Mouse (Mus musculus): ENCODE measurements around the gene Slc24a4. TPM values are rescaled to one million over a fixed set of nuclear protein-coding genes. Genes with fewer than 3 reads are reported as not detected.

Slc24a4 gene
- total and polyA plus RNA-seq, 3 experiments: 0.50 to 1.3 (median 0.98) TPM

DNA sequence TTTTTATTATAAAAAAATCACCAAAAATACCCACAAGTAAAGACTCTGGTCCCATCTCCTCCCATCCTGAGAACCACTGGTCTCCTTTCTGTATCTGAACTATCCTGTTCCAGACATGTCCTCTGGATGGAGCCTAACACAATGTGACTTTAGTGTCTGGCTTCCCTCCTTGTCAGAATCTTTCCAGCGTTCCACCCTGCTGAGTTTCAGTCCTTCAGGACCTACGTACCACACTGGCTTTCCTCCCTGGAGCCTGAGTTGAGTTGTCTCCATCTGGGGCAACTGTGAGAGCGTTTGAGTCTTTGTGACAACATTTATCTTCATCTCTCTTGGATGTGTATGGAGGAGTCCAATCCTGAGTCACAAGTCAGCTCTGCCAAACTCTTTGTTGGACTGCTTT lies 123.5 kb downstream of the Slc24a4 start:
- no peaks in the 10 kb centered on the region for H3K27me3 ChIP-seq (ENCODE audit: control insufficient read depth, insufficient read depth, low read length)
- intact Hi-C loops (cut with DNase I): loop anchor here (10.0 kb wide), 1 partner anchor 213 kb away; the partner anchor contains the start of gene Golga5
- TF ChIP-seq POLR2A (IDR thresholded peaks at IDR 0.05; ENCODE audit: insufficient read depth, low read depth, low read length) (no peak), CTCF (IDR thresholded peaks at IDR 0.05) (peak; percentile 49)
- no peaks in the 10 kb centered on the region for H3K36me3 ChIP-seq (ENCODE audit: control insufficient read depth, insufficient read depth, low read length)
- WGBS: 47% methylated on average over 3 of the region's 3 CpGs
- no peak overlapping the region for H3K4me3 ChIP-seq
- no peak for DNase-seq
- peaks cover 4% of the 10 kb centered on the region for H3K4me1 ChIP-seq (ENCODE audit: control insufficient read depth, insufficient read depth, low read length)
- no peak overlapping the region for H3K27ac ChIP-seq
- no peaks in the 10 kb centered on the region for H3K79me2 ChIP-seq (replicated peaks; ENCODE audit: control insufficient read depth, insufficient read depth, low read length)
- H3K9ac ChIP-seq (ENCODE audit: low read depth, low read length): no peak overlapping the region

DNA sequence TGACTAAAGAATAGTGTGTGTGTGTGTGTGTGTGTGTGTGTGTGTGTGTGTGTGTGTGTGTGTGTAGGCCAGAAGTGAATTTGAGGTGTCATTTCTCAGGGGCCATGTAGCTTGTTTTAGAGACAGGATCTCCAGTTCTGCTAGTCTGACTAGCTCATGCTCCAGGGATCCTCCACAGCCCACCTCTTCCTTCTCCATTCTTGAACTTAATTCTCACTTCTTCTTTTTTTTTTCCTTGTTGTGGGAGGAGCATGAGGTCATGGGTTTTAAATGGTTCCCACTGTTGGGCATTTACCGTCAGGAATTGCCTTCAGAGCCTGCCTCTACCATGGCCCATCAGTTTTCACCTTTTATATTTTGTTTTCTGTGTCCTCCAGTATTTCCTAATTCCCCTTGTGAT lies 124.0 kb downstream of the Slc24a4 start:
- no peaks in the 10 kb centered on the region for H3K27me3 ChIP-seq (ENCODE audit: control insufficient read depth, insufficient read depth, low read length)
- intact Hi-C loops (cut with DNase I): loop anchor here (10.0 kb wide), 1 partner anchor 212 kb away; the partner anchor contains the start of gene Golga5
- H3K9ac ChIP-seq (ENCODE audit: low read depth, low read length): no peak overlapping the region
- 67% methylated on average over 1 of the region's 1 CpGs for WGBS
- no peak overlapping the region for H3K4me3 ChIP-seq
- no peak overlapping the region for H3K27ac ChIP-seq
- peaks cover 4% of the 10 kb centered on the region for H3K4me1 ChIP-seq (ENCODE audit: control insufficient read depth, insufficient read depth, low read length)
- no peaks in the 10 kb centered on the region for H3K36me3 ChIP-seq (ENCODE audit: control insufficient read depth, insufficient read depth, low read length)
- TF ChIP-seq POLR2A (IDR thresholded peaks at IDR 0.05; ENCODE audit: insufficient read depth, low read depth, low read length): no peak
- TF ChIP-seq EP300 (IDR thresholded peaks at IDR 0.05; ENCODE audit: insufficient read depth, low read depth, low read length): no peak
- no peak for TF ChIP-seq CTCF (IDR thresholded peaks at IDR 0.05)
- H3K79me2 ChIP-seq (replicated peaks; ENCODE audit: control insufficient read depth, insufficient read depth, low read length): no peaks in the 10 kb centered on the region
- DNase-seq: no peak

GRCm38 (mm10) chr12:102255012-102255411 lies 126.5 kb downstream of the Slc24a4 start:
- H3K4me3 ChIP-seq: no peak overlapping the region
- TF ChIP-seq POLR2A (IDR thresholded peaks at IDR 0.05; ENCODE audit: insufficient read depth, low read depth, low read length) (no peak), EP300 (IDR thresholded peaks at IDR 0.05; ENCODE audit: insufficient read depth, low read depth, low read length) (0 out of 2 replicates have a peak, but pooled peaks have one; percentile 12), CTCF (IDR thresholded peaks at IDR 0.05) (peak; percentile 72)
- H3K79me2 ChIP-seq (replicated peaks; ENCODE audit: control insufficient read depth, insufficient read depth, low read length): no peaks in the 10 kb centered on the region
- H3K36me3 ChIP-seq (ENCODE audit: control insufficient read depth, insufficient read depth, low read length): no peaks in the 10 kb centered on the region
- H3K4me1 ChIP-seq (ENCODE audit: control insufficient read depth, insufficient read depth, low read length): peaks cover 4% of the 10 kb centered on the region
- H3K27me3 ChIP-seq (ENCODE audit: control insufficient read depth, insufficient read depth, low read length): no peaks in the 10 kb centered on the region
- no peak for DNase-seq
- intact Hi-C loops (cut with DNase I): loop anchor here (2.0 to 10.0 kb wide), 4 partner anchors 82 to 210 kb away; partner anchors contain the start of gene Golga5
- no peak overlapping the region for H3K9ac ChIP-seq (ENCODE audit: low read depth, low read length)
- no peak overlapping the region for H3K27ac ChIP-seq

DNA sequence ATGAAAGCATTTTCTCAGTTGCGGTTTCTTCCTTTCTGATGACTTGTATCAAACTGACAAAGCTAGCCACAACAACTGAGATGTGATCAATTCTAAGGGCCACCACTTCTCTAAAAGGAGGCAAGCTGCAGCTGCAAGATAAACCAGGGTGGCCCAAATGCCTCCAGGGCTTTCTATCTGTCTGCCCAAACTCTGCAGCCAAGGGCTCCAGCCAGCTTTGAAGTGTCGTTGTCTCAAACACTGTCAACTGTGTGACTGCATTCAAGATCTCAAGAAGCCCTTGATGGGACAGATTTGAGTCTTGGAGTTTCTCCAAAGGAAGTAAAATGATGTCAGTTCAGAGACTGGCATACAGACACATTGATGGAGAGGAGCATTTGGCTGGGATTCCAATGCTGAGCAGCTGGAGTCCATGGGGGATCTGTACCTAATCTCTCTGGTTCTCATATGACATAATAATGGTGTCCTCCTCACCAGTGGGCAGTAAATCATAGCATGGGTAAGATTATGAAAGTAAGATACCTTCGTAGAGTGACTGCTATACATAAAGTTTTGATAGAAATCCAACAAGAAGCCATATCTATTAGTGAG lies 130.1 kb downstream of the Slc24a4 start:
- H3K4me3 ChIP-seq: no peak overlapping the region
- H3K9ac ChIP-seq (ENCODE audit: low read depth, low read length): no peak overlapping the region
- TF ChIP-seq EP300 (IDR thresholded peaks at IDR 0.05; ENCODE audit: insufficient read depth, low read depth, low read length): no peak
- H3K27me3 ChIP-seq (ENCODE audit: control insufficient read depth, insufficient read depth, low read length): no peaks in the 10 kb centered on the region
- intact Hi-C loops (cut with DNase I): loop anchor here (5.0 to 10.0 kb wide), 2 partner anchors 79 to 206 kb away; partner anchors contain the start of gene Golga5
- H3K4me1 ChIP-seq (ENCODE audit: control insufficient read depth, insufficient read depth, low read length): peaks cover 10% of the 10 kb centered on the region
- H3K79me2 ChIP-seq (replicated peaks; ENCODE audit: control insufficient read depth, insufficient read depth, low read length): no peaks in the 10 kb centered on the region
- 69% methylated on average over 3 of the region's 3 CpGs for WGBS
- H3K36me3 ChIP-seq (ENCODE audit: control insufficient read depth, insufficient read depth, low read length): no peaks in the 10 kb centered on the region
- no peak for DNase-seq
- no peak overlapping the region for H3K27ac ChIP-seq

DNA sequence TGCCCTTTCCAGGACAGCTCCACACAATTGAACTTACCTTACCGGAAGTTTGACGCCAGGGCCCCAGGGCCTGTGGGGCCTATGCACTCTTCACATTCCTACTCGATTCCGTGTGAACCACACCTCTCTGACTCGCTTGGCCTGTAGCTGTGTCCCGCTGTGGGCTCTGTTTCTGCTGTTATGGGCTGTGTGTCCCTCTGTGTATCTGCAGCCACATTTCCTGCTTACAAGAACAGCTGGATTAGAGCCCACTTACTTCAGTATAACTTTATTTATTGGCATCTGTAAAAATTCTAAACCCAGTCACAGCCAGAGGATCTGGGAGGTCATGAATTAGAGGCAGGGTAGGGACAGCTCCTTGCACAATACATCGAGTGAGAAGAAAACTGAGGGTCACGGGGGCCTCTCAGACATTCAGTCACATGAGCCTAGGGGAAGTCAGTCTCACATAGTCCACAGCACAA lies 133.4 kb downstream of the Slc24a4 start:
- Histone ChIP-seq H3K27ac (peak overlapping the region; percentile 7), H3K36me3 (ENCODE audit: control insufficient read depth, insufficient read depth, low read length) (no peaks in the 10 kb centered on the region), H3K79me2 (replicated peaks; ENCODE audit: control insufficient read depth, insufficient read depth, low read length) (no peaks in the 10 kb centered on the region), H3K4me1 (ENCODE audit: control insufficient read depth, insufficient read depth, low read length) (peaks cover 6% of the 10 kb centered on the region), H3K4me3 (no peak overlapping the region), H3K9ac (ENCODE audit: low read depth, low read length) (no peak overlapping the region), H3K27me3 (ENCODE audit: control insufficient read depth, insufficient read depth, low read length) (no peaks in the 10 kb centered on the region)
- intact Hi-C loops (cut with DNase I): no loop called here
- no peak for DNase-seq
- TF ChIP-seq CTCF (IDR thresholded peaks at IDR 0.05) (no peak), EP300 (IDR thresholded peaks at IDR 0.05; ENCODE audit: insufficient read depth, low read depth, low read length) (no peak), POLR2A (IDR thresholded peaks at IDR 0.05; ENCODE audit: insufficient read depth, low read depth, low read length) (no peak)
- WGBS: 48% methylated on average over 8 of the region's 8 CpGs

DNA sequence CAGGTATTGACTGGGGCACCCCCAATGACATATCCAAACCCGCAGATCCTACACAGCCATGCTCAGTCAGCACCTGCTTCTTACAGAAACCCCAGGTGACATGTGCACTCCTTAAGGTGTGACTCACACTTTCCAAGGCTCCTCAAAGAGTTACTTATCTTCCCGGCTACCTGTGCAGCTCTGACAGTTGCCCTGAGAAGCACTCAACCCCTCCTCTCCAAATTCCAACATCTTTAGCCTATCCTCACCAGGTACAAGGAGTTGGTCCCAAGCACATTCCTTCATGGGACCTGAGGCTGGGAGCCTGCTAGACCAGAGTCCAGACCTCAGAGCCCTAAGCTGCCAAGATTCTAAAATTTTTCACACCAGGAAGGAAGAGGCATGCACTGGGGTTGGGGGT lies 134.3 kb downstream of the Slc24a4 start:
- WGBS: 98% methylated on average over 2 of the region's 2 CpGs
- Histone ChIP-seq H3K9ac (ENCODE audit: low read depth, low read length) (no peak overlapping the region), H3K4me1 (ENCODE audit: control insufficient read depth, insufficient read depth, low read length) (peaks cover 6% of the 10 kb centered on the region), H3K27ac (no peak overlapping the region), H3K36me3 (ENCODE audit: control insufficient read depth, insufficient read depth, low read length) (no peaks in the 10 kb centered on the region), H3K4me3 (no peak overlapping the region), H3K27me3 (ENCODE audit: control insufficient read depth, insufficient read depth, low read length) (no peaks in the 10 kb centered on the region), H3K79me2 (replicated peaks; ENCODE audit: control insufficient read depth, insufficient read depth, low read length) (no peaks in the 10 kb centered on the region)
- intact Hi-C loops (cut with DNase I): no loop called here
- DNase-seq: no peak
- TF ChIP-seq EP300 (IDR thresholded peaks at IDR 0.05; ENCODE audit: insufficient read depth, low read depth, low read length) (no peak), CTCF (IDR thresholded peaks at IDR 0.05) (no peak), POLR2A (IDR thresholded peaks at IDR 0.05; ENCODE audit: insufficient read depth, low read depth, low read length) (no peak)
